Mouse (Mus musculus) forebrain, postnatal 0 days (tissue): ENCODE data around the gene Cenpn. TPM values are rescaled to one million over a fixed set of nuclear protein-coding genes. Genes with fewer than 3 reads are reported as not detected.

Experiments
- ATAC-seq: fragments of 200-750 bp; cut with Nextera tagmentation; 2 replicates; pipeline ENCODE4 v1.8.0; 2017; ENCODE audit warnings: mild to moderate bottlenecking, moderate library complexity
- DNase-seq: peaks from one replicate; pipeline ENCODE4 v3.0.0-alpha.2; 2015
- H3K27ac ChIP-seq: fragments of 300-500 bp; sonication (generic); 2 replicates; pipeline ENCODE4 v1.5.1; 2014; ENCODE audit warnings: low read depth, mild to moderate bottlenecking, antibody characterized with exemption, low read length, moderate library complexity, mixed read lengths
- H3K27me3 ChIP-seq: fragments of 300-500 bp; sonication (generic); 2 replicates; pipeline ENCODE4 v1.6.1; 2014; ENCODE audit warnings: mild to moderate bottlenecking, low read length, mixed read lengths; ENCODE audit not compliant: insufficient read depth
- H3K36me3 ChIP-seq: fragments of 300-500 bp; sonication (generic); 2 replicates; pipeline ENCODE4 v1.6.1; 2014; ENCODE audit warnings: mild to moderate bottlenecking, moderate library complexity; ENCODE audit not compliant: insufficient read depth
- H3K4me1 ChIP-seq: fragments of 300-500 bp; sonication (generic); 2 replicates; pipeline ENCODE4 v1.6.1; 2014; ENCODE audit warnings: antibody characterized with exemption; ENCODE audit not compliant: insufficient read depth
- H3K4me2 ChIP-seq: fragments of 300-500 bp; sonication (generic); 2 replicates; pipeline ENCODE4 v1.6.1; 2014; ENCODE audit warnings: low read depth, mild to moderate bottlenecking, moderate library complexity
- H3K4me3 ChIP-seq: fragments of 300-500 bp; sonication (generic); 2 replicates; pipeline ENCODE4 v1.5.1; 2014; ENCODE audit warnings: low read depth, low read length, mixed read lengths
- H3K9ac ChIP-seq: fragments of 300-500 bp; sonication (generic); 2 replicates; pipeline ENCODE4 v1.6.1; 2014; ENCODE audit warnings: mild to moderate bottlenecking
- H3K9me3 ChIP-seq: fragments of 300-500 bp; sonication (generic); 2 replicates; pipeline ENCODE4 v1.6.1; 2016; ENCODE audit warnings: low read length
- CTCF ChIP-seq: sonication (generic); IDR thresholded peaks from 2 replicates; pipeline ENCODE4 v1.5.1; 2016; ENCODE audit warnings: antibody characterized with exemption, control low read depth, low read depth
- WGBS: fragments of 180-500 bp; shearing (Covaris S2); extraction: QIAGEN DNeasy Blood & Tissue Kit; methylation state at CpG from one replicate; pipeline ENCODE4 v1.1.7; 2014; 5-methylcytosine and 5-hydroxymethylcytosine counted together
- polyA plus RNA-seq: library from polyadenylated mRNA; unstranded; fragments of >200 nt; fragmentation: Nextera tagmentation; extraction: Ambion mirVana; gene quantifications from 2 replicates; pipeline ENCODE4 v1.2.1, GENCODE M21; 2015
- total RNA-seq: library from RNA; depleted of rRNA; stranded (reverse); fragments of >200 nt; gene quantifications from 2 replicates; pipeline ENCODE4 v1.2.3, GENCODE M21; 2014

Cenpn gene
- total and polyA plus RNA-seq, 2 experiments from 2014 or later = 5.2 to 5.9 TPM

DNA sequence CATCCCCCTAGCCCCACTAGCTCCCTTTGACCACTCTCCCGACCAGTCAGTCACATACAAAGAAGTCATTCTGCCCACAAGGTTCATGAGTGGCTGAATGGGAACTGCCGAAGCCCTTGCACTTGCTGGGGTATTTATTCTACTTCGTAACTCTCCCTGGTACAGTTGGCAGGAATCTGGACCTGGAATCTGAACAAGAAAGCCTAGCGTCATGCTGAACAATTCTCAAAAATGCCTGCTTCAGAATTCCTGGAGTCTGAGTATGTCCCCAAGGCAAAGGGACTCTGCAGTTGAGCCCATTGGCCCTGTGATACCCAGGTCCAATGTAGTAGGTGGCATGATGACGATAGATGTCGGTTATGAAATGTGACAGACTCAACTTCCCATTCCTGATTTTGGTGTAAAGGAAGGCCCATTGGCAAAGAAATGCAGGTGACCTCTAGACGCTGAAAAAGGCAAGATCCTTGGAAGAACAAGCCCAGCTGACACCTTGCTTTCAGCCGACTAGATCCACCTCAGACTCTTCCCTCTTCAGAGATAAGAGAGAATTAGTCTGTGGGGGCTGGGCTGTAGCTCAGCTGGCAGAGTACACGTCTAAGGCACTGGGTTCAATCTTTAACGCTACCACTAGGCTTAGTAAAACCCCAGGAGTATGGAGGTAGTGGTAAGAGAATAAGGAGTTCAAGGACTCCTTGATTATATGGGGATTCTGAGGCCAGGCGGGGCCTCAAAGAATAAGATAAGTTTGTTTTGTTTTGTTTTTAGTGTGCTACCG lies 20.9 kb downstream of the Cenpn start:
- WGBS = 68% methylated on average over 12 of the region's 12 CpGs
- DNase-seq = peak; percentile 21
- ATAC-seq = peak; percentile 18; the same call in 1 of the 2 replicates
- Histone ChIP-seq H3K27me3 (no peaks in the 10 kb centered on the region), H3K4me3 (peak overlapping the region; percentile 100), H3K4me1 (peaks cover 16% of the 10 kb centered on the region), H3K9me3 (no peaks in the 10 kb centered on the region), H3K36me3 (no peaks in the 10 kb centered on the region), H3K9ac (no peak overlapping the region), H3K27ac (no peak overlapping the region), H3K4me2 (peak overlapping the region; percentile 76)
- no peak for TF ChIP-seq CTCF

GRCm38 (mm10) chr8:116943161-116943554 lies 21.6 kb downstream of the Cenpn start, which contains the start of gene Atmin:
Gene Atmin (plus strand): TSS chr8:116943393.
- Histone ChIP-seq H3K36me3 (no peaks in the 10 kb centered on the region), H3K4me1 (peaks cover 16% of the 10 kb centered on the region), H3K4me2 (peak within 1 kb of the TSS; percentile 76), H3K27me3 (no peaks in the 10 kb centered on the region), H3K27ac (peak within 1 kb of the TSS; percentile 67), H3K9me3 (no peaks in the 10 kb centered on the region), H3K9ac (peak within 1 kb of the TSS; percentile 90), H3K4me3 (peak within 1 kb of the TSS; percentile 100)
- TF ChIP-seq CTCF = peak; percentile 73
- 1% methylated on average over 39 of the region's 46 CpGs for WGBS
- ATAC-seq (peak; percentile 93), DNase-seq (peak; percentile 91)

GRCm38 (mm10) chr8:116943555-116944384 lies 22.2 kb downstream of the Cenpn start:
- DNase-seq (peak; percentile 47), ATAC-seq (peak; percentile 70)
- no peaks in the 10 kb centered on the region for H3K36me3 ChIP-seq
- no peaks in the 10 kb centered on the region for H3K27me3 ChIP-seq
- H3K4me1 ChIP-seq = peaks cover 16% of the 10 kb centered on the region
- TF ChIP-seq CTCF = 0 out of 2 replicates have a peak, but pooled peaks have one; percentile 21
- peak overlapping the region; percentile 67 for H3K27ac ChIP-seq
- 4% methylated on average over 59 of the region's 62 CpGs for WGBS
- H3K4me2 ChIP-seq = peak overlapping the region; percentile 76
- H3K9me3 ChIP-seq = no peaks in the 10 kb centered on the region
- peak overlapping the region; percentile 90 for H3K9ac ChIP-seq
- peak overlapping the region; percentile 100 for H3K4me3 ChIP-seq

- Histone ChIP-seq H3K4me3 (peak overlapping the region; percentile 100), H3K4me2 (peak overlapping the region; percentile 76), H3K36me3 (no peaks in the 10 kb centered on the region), H3K9ac (peak overlapping the region; percentile 90; the same call in 1 of the 2 replicates), H3K27me3 (no peaks in the 10 kb centered on the region), H3K27ac (no peak overlapping the region), H3K9me3 (no peaks in the 10 kb centered on the region), H3K4me1 (peaks cover 16% of the 10 kb centered on the region)
- no peak for TF ChIP-seq CTCF
- ATAC-seq (no peak), DNase-seq (no peak)
- 19% methylated on average over 4 of the region's 4 CpGs for WGBS
These were observed 22.8 kb downstream of the Cenpn start for GRCm38 (mm10) chr8:116944385-116944696.

DNA sequence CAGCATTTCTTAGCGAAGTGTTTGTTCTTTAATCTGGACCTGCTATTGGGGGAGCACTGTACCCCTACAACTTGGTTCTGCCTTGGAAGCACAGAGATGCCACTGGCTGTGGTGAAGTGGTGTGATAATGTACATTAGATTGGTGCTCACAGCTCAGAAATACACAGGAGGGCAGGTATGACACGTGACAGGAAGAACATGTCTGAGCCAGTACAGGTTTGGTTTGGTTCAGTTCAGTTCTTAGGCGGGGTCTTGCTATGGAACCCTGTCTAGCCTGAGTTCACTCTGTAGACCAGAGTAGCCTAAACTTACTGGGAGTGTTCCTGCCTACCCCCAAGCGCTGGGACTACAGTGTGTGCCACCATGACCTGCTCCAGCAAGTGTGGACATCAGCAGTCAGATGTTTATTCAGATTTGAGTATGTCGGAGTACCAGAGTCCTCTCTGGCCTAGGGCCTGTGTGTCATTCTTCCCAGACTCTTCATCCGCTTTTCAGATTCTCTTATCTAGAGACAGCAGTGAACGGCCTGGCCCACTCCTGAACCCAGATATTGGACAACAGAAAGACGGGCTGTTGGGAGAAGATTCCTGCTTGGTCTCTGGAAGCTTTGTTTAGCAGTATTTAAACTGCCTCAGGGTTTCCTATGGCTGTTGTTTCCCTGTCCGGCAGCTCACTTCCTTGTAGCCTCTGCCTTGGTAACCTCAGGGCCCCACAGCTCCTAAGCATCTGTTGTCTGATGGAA lies 23.8 kb downstream of the Cenpn start:
- ATAC-seq = no peak
- Histone ChIP-seq H3K36me3 (no peaks in the 10 kb centered on the region), H3K27me3 (no peaks in the 10 kb centered on the region), H3K27ac (no peak overlapping the region), H3K9me3 (no peaks in the 10 kb centered on the region), H3K9ac (no peak overlapping the region), H3K4me2 (no peak overlapping the region), H3K4me3 (no peak overlapping the region), H3K4me1 (peaks cover 16% of the 10 kb centered on the region)
- TF ChIP-seq CTCF = no peak
- no peak for DNase-seq
- 91% methylated on average over 9 of the region's 9 CpGs for WGBS

DNA sequence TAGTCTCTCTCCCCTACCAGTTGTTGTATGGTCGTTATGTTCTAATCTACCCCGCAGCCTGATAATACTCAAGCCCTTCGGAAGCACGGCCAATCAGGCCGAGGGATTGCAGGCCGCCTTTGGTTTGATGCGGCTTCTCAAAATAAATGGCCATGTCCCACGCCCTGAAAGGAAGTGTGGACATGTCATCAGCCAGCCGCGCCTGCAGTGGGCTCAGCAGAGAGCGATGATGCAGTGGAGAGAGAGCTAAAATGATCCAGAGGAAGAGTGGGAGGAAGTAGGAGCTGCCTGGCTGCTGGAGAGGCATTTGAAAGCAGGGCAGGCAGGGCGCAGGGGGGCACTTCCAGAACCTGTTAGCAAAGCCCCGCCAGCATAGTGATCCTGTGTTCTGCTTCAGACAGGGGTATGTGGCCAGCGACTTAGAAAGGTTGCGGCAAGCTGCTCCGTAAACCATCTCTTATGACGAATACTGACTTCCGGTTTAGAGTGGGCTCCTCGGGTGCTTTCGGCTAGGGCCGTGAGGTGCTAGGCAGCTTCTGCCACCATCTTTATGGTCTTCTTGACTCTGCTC lies 24.8 kb downstream of the Cenpn start:
- Histone ChIP-seq H3K9me3 (no peaks in the 10 kb centered on the region), H3K9ac (no peak overlapping the region), H3K27me3 (no peaks in the 10 kb centered on the region), H3K4me2 (no peak overlapping the region), H3K27ac (no peak overlapping the region), H3K4me3 (no peak overlapping the region), H3K36me3 (no peaks in the 10 kb centered on the region), H3K4me1 (peaks cover 16% of the 10 kb centered on the region)
- DNase-seq = no peak
- no peak for TF ChIP-seq CTCF
- 84% methylated on average over 21 of the region's 21 CpGs for WGBS
- ATAC-seq = no peak
